ENCODE assay signal across 27 mouse cellular contexts in the genomic region with DNA sequence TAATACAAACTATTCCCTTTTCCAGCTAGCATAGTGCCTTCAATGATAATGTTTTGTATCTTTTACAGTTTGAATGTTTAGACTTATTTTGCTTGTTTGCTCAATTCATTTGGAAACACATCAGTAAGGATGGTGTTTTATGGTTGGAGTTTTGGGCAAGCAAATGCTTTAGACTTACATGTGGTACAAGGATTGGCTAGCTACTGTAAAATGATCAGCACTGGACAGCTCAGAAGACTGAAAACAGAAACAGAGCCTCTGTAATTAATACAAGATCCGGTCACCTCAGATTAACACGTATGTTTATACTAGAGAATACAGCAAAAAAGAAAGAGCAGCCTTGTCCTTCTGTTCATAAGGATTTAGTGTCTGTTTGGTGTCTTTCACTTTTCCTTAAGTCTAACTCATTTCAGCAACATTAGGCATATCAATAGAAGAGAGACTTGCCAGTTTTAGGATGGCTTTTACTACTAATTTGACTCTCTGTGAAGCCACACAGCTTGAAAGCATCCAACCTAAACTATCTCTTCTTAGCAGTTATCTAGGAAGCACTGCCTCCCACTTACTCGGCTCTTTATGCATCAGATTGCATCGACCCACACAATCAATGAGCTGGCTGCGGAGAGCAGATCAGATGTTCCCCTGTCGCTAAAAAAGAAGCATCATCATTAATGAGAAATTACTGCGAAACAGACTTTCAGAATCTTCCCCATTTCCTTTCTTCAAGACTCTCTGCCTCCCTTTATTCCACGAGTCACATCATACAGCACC.
DNase-seq lines count a peak whose midpoint lies in the region; ATAC-seq and TF ChIP-seq lines count a peak whose summit lies in the region.
"Had no signal": no experiment of that assay in that cellular context is flagged by ENCODE, and none has a peak within 500 bp of the region (broad histone marks: within the 10 kb centered on the region; RNA-seq: fewer than 3 reads in every experiment).

No protein-coding gene starts in this region.

- POLR2A ChIA-PET in Patski (lab: Charles Lee), result no interaction called here

- in situ Hi-C loops in Patski (cut with MboI; ENCODE audit: low pct_unique_long_range_greater_than_20kb), result no loop called here

- H3K9me3 ChIP-seq in embryonic facial prominence, embryonic 11.5 days (replicated peaks; ENCODE audit: control insufficient read depth, low read length), result no peaks in the 10 kb centered on the region
- no peaks in the 10 kb centered on the region for H3K9me3 ChIP-seq in embryonic facial prominence, embryonic 10.5 days
- H3K9me3 ChIP-seq in lung, embryonic 14.5 days (ENCODE audit: low read depth, low read length), result no peaks in the 10 kb centered on the region
- H3K9me3 ChIP-seq in forebrain, postnatal 0 days (ENCODE audit: low read length), result no peaks in the 10 kb centered on the region
- H3K9me3 ChIP-seq: forebrain, embryonic 13.5 days; hindbrain, embryonic 10.5 days; intestine, embryonic 15.5 days; limb, embryonic 10.5 days; midbrain, embryonic 10.5 days; stomach, embryonic 15.5 days had no signal

- peak; percentile 6 for DNase-seq in embryonic facial prominence, embryonic 11.5 days (ENCODE audit: low spot score)
- no peak for DNase-seq in embryonic facial prominence, embryonic 10.5 days (ENCODE audit: low spot score)
- peak; percentile 12 for DNase-seq in lung, embryonic 14.5 days
- no peak for DNase-seq in lung, postnatal 10 days
- no peak for DNase-seq in Patski (ENCODE audit: low read depth, low spot score)
- peak; percentile 4 to 45 for DNase-seq in layer of hippocampus, postnatal 14 days (ENCODE audit: low spot score in 2 of 2)
- DNase-seq in ovary, postnatal 10 days (ENCODE audit: low spot score), result no peak
- DNase-seq in forebrain, postnatal 0 days, result no peak
- DNase-seq: adrenal gland, adult 2 months; cerebellum, adult 18-20 months; cerebellum, postnatal 25 days; gastrocnemius, postnatal 10 days; kidney, adult 8-10 months; kidney, postnatal 25 days; liver; thymus, adult 18-20 months; thymus, postnatal 4 days had no signal

- H3K36me3 ChIP-seq in embryonic facial prominence, embryonic 11.5 days (replicated peaks; ENCODE audit: control insufficient read depth, insufficient read depth, low read depth, low read length), result no peaks in the 10 kb centered on the region
- H3K36me3 ChIP-seq in embryonic facial prominence, embryonic 10.5 days (replicated peaks), result no peaks in the 10 kb centered on the region
- no peaks in the 10 kb centered on the region for H3K36me3 ChIP-seq in lung, embryonic 14.5 days (ENCODE audit: insufficient read depth)
- no peaks in the 10 kb centered on the region for H3K36me3 ChIP-seq in forebrain, postnatal 0 days (ENCODE audit: insufficient read depth)
- H3K36me3 ChIP-seq: hindbrain, embryonic 10.5 days; intestine, embryonic 15.5 days; limb, embryonic 10.5 days; midbrain, embryonic 10.5 days; stomach, embryonic 15.5 days had no signal

- CTCF ChIA-PET in Patski (lab: Charles Lee), result interaction anchor here (1.1 to 1.2 kb wide), 2 partner anchors 37 to 58 kb away, joined by 3 read pairs; no protein-coding TSS in a partner anchor

- TF ChIP-seq CTCF in lung, embryonic 14.5 days (IDR thresholded peaks at IDR 0.05; ENCODE audit: low read depth), result no peak
- no peak for TF ChIP-seq CTCF in Patski (IDR thresholded peaks at IDR 0.05)
- no peak for TF ChIP-seq CTCF in forebrain, postnatal 0 days (IDR thresholded peaks at IDR 0.05; ENCODE audit: low read depth)

- WGBS in embryonic facial prominence, embryonic 11.5 days, result 65% methylated on average over 8 of the region's 8 CpGs
- WGBS in embryonic facial prominence, embryonic 10.5 days, result 74% methylated on average over 8 of the region's 8 CpGs
- 60% methylated on average over 8 of the region's 8 CpGs for WGBS in lung, embryonic 14.5 days
- 72% methylated on average over 8 of the region's 8 CpGs for WGBS in forebrain, postnatal 0 days

- ATAC-seq in embryonic facial prominence, embryonic 11.5 days (replicated peaks; ENCODE audit: insufficient number of reproducible peaks, low FRiP score, low TSS enrichment, low read depth), result no peak
- ATAC-seq in lung, embryonic 14.5 days (ENCODE audit: insufficient read depth), result no peak
- ATAC-seq in Patski, result peak; percentile 55
- no peak for ATAC-seq in forebrain, postnatal 0 days
- ATAC-seq: CD4-positive, CD25-positive, alpha-beta regulatory T cell, adult 4 months; forebrain, embryonic 13.5 days; hindbrain, embryonic 16.5 days; intestine, embryonic 15.5 days; lung, postnatal 0 days had no signal

- no peak overlapping the region for H3K4me2 ChIP-seq in embryonic facial prominence, embryonic 11.5 days (ENCODE audit: low read depth, low read length)
- H3K4me2 ChIP-seq in lung, embryonic 14.5 days, result no peak overlapping the region
- no peak overlapping the region for H3K4me2 ChIP-seq in forebrain, postnatal 0 days (ENCODE audit: low read depth)
- H3K4me2 ChIP-seq: forebrain, embryonic 13.5 days; heart, embryonic 11.5 days; intestine, embryonic 15.5 days; stomach, embryonic 15.5 days had no signal

- H3K4me3 ChIP-seq in embryonic facial prominence, embryonic 11.5 days (ENCODE audit: low read depth, low read length), result no peak overlapping the region
- no peak overlapping the region for H3K4me3 ChIP-seq in embryonic facial prominence, embryonic 10.5 days
- H3K4me3 ChIP-seq in lung, embryonic 14.5 days (ENCODE audit: low read depth, low read length), result no peak overlapping the region
- no peak overlapping the region for H3K4me3 ChIP-seq in forebrain, postnatal 0 days (ENCODE audit: low read depth, low read length)
- H3K4me3 ChIP-seq: forebrain, embryonic 13.5 days; hindbrain, embryonic 10.5 days; intestine, embryonic 15.5 days; limb, embryonic 10.5 days; midbrain, embryonic 10.5 days; stomach, embryonic 15.5 days had no signal

- H3K27me3 ChIP-seq in embryonic facial prominence, embryonic 11.5 days (ENCODE audit: control insufficient read depth, insufficient read depth, low read length), result no peaks in the 10 kb centered on the region
- H3K27me3 ChIP-seq in embryonic facial prominence, embryonic 10.5 days (replicated peaks; ENCODE audit: low read depth, poor library complexity, severe bottlenecking), result no peaks in the 10 kb centered on the region
- H3K27me3 ChIP-seq in lung, embryonic 14.5 days (ENCODE audit: insufficient read depth, low read length), result no peaks in the 10 kb centered on the region
- H3K27me3 ChIP-seq in Patski, result no peaks in the 10 kb centered on the region
- H3K27me3 ChIP-seq in forebrain, postnatal 0 days (ENCODE audit: insufficient read depth, low read length), result no peaks in the 10 kb centered on the region
- H3K27me3 ChIP-seq: forebrain, embryonic 13.5 days; intestine, embryonic 15.5 days; stomach, embryonic 15.5 days had no signal

- H3K9ac ChIP-seq in embryonic facial prominence, embryonic 11.5 days (replicated peaks; ENCODE audit: low read length), result no peak overlapping the region
- H3K9ac ChIP-seq in lung, embryonic 14.5 days, result no peak overlapping the region
- H3K9ac ChIP-seq in forebrain, postnatal 0 days, result no peak overlapping the region
- H3K9ac ChIP-seq: forebrain, embryonic 13.5 days; intestine, embryonic 15.5 days; stomach, embryonic 15.5 days had no signal

- H3K27ac ChIP-seq in embryonic facial prominence, embryonic 11.5 days (replicated peaks; ENCODE audit: low read depth, low read length), result no peak overlapping the region
- H3K27ac ChIP-seq in embryonic facial prominence, embryonic 10.5 days (replicated peaks), result no peak overlapping the region
- H3K27ac ChIP-seq in lung, embryonic 14.5 days (ENCODE audit: low read depth), result no peak overlapping the region
- no peak overlapping the region for H3K27ac ChIP-seq in forebrain, postnatal 0 days (ENCODE audit: low read depth, low read length)
- H3K27ac ChIP-seq: forebrain, embryonic 13.5 days; hindbrain, embryonic 10.5 days; intestine, embryonic 15.5 days; limb, embryonic 10.5 days; midbrain, embryonic 10.5 days; stomach, embryonic 15.5 days had no signal

- no peaks in the 10 kb centered on the region for H3K4me1 ChIP-seq in embryonic facial prominence, embryonic 11.5 days (ENCODE audit: control insufficient read depth, insufficient read depth, low read length)
- 0 out of 2 replicates have a peak, but pooled peaks cover 2% of the 10 kb centered on the region for H3K4me1 ChIP-seq in embryonic facial prominence, embryonic 10.5 days
- no peaks in the 10 kb centered on the region for H3K4me1 ChIP-seq in lung, embryonic 14.5 days (ENCODE audit: insufficient read depth)
- no peaks in the 10 kb centered on the region for H3K4me1 ChIP-seq in forebrain, postnatal 0 days (ENCODE audit: insufficient read depth)
- H3K4me1 ChIP-seq: hindbrain, embryonic 10.5 days; intestine, embryonic 15.5 days; limb, embryonic 10.5 days; midbrain, embryonic 10.5 days; stomach, embryonic 15.5 days had no signal

Comparison
In these comparisons a context has a peak if more than half of its experiments do, and no peak if none do; other contexts are left out.
1. DNase-seq: peak in embryonic facial prominence, embryonic 11.5 days (single experiment), lung, embryonic 14.5 days (single experiment) and layer of hippocampus, postnatal 14 days (2 of 2); none in embryonic facial prominence, embryonic 10.5 days (single experiment), lung, postnatal 10 days (single experiment), Patski (single experiment), ovary, postnatal 10 days (single experiment) and forebrain, postnatal 0 days (single experiment).